Mouse (Mus musculus): ENCODE data around the gene Abr.

Abr gene

GRCm38 (mm10) chr11:76489407-76489806 is 132.7 kb downstream of the Abr start:
- DNase-seq = no peak

- no peak for DNase-seq
Measured at GRCm38 (mm10) chr11:76487024-76487423, 135.1 kb downstream of the Abr start.

DNA sequence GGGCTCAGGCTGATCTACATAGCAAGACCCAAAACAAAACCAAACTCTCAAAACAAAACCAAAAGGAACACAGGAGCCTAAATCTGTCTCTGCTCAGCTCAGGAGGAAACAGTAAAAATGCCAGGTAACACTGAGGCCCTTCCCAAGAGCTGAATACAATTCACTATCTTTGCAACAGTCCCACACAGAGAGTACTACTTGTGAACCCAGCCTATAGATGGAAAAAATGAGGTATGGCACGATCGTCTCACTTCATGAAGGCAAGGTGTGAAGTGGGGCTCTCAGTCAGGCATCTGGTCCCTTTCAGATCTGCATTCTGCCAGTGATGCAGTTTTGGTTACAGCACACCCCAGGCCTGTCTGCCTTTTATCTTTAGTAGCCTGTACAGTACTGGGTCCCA is 138.1 kb downstream of the Abr start:
- no peak for DNase-seq

DNA sequence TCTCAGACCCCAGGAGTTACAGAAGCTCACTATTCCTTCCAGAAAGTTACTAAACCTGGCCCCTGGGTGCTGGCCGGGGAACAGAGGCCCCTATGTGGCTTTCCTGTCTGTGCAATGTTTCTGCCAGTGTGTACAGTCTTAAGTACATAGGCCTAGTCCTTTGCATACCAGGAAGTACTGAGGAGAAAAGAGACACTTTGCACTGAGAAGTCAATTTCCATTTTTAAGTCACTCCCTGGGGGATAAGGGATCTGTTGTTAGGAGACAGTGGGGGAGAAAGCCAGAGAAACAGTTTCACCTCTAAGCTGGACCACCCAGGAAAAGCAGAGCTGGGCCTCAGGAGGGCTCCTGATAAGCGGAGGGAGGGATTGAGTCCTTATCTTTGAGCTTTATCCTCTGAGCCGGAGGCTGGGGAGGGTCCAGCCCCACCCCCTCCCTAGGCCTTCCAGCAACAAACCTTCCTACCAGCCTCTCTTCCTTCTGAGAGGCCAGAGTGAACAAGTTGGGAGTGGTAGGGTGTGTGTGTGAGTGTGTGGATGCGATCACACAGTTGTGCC is 138.9 kb downstream of the Abr start:
- DNase-seq = no peak

- DNase-seq = no peak
Measured at GRCm38 (mm10) chr11:76482697-76483096, 139.4 kb downstream of the Abr start.

DNA sequence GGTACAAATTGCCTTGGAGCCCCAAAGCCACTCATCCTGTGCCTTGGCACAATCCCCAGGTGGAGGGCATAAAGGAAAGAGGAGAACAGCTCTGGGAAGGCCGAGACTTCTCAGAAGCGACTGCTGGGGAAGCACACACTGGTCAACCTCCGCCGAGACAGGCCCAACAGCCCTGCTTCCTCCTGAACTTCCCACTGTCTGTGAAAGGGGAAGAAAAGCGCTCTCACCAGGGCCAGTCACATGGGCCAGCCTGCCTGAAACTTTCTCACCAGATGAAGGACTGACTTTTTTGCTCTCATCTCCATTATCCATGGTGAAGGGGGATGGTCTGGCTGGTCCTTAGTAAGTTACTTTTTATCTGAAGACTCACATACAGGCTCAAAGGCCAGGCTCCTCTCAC is 139.9 kb downstream of the Abr start:
- no peak for DNase-seq

GRCm38 (mm10) chr11:76479729-76480128 is 142.4 kb downstream of the Abr start:
- peak; percentile 48 for DNase-seq

DNA sequence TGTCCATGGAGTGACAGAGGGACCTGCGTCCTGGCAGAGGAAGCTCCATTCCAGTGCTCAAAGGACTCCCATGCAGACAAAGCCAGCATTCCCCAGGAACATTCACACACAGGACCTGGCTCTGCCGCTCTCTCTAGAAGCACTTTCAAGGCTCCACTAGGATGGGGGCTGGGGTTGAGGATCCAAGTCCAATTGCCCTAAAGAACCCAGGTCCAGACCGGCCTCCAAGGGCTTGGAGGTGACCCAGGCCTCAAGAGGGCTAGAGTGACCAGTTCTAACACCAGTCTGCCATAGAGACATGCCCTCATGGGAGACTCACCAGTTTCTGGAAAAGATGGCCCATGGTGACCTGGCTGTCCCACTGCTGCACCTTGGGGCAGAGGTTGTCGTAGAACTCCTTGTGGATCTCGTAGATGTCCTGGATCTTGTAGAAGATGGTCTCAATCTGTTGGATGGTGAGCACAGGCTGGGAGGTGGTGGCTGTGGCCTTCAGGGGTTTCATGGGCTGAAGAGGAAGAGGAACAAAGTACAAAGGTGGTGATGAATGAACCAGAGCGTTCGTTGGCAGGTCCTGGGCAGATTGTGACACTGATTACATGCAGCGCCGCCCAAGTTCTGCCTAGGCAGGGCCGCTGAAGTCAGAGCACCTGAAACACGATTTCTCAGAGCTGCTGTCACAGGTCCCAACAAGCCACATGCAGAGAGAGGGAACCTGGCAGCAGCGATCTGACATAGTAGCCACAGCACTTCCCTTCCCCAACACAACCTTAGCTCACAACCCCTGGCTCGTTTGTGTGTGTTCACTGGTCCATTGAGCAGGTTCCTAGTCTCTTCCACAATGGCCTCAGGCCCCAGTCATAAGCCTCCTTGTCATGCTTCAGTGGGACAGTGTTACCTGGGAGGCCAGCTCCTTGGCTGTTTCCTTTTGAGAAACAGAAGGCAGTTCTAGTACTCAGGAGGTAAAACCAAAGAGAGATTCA is 143.1 kb downstream of the Abr start:
- peak; percentile 35 for DNase-seq

DNA sequence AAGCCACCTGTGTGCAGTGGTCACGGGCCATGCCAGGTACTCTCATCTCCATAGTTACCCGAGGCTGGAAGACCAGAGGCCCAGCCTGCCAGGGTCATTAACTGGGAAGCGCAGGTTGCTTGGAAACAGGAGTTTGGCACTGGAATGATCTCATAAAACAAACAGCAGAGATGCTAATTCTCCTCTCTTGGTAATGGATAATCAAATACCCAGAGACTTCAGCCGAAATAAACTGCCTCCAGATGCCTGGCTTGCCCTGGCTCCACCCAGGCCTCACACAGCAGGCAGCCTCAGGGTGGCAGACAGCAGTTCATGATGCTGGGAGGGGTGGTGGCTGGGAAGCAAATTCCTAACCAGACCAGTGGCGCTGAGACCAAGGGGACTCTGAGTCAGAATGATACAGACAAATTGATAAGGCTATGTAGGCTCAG is 145.0 kb downstream of the Abr start:
- no peak for DNase-seq

- DNase-seq = no peak
Measured at GRCm38 (mm10) chr11:76476376-76477094, 145.6 kb downstream of the Abr start.

GRCm38 (mm10) chr11:76472617-76473016 is 149.5 kb downstream of the Abr start:
- no peak for DNase-seq

DNA sequence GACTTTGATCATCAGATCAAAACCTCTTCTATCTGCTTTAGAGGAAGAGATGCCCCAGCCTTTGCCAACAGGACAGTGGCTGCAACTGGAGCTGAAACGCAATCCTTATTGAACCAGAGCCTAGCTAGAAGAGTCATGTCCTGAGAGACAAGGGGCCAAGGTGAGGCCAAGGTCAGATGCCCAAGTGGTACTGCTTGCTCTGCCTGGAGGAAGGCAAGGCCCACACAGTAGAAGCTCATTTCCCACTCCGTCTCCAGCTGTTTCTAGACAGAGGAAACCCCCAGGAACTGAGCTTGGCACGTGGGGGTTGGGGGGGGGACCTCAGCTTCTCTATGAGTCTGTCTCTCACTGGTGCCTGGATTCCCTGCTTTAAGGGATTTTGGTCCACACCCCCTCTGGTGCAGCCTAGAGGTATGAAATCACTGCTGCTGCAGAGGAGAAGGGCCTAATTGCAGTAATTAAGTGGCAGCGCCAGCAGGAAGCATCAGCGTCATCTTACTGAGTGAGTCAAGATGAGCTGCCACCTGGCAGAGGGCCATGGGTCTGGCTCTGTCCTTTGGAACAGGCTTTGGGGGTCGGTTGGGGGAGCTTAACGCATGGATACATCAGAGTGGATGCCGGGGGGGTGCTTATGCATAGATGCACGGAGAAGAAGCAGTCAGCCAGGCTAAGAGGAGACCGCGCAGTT is 152.7 kb downstream of the Abr start:
- DNase-seq = no peak

DNA sequence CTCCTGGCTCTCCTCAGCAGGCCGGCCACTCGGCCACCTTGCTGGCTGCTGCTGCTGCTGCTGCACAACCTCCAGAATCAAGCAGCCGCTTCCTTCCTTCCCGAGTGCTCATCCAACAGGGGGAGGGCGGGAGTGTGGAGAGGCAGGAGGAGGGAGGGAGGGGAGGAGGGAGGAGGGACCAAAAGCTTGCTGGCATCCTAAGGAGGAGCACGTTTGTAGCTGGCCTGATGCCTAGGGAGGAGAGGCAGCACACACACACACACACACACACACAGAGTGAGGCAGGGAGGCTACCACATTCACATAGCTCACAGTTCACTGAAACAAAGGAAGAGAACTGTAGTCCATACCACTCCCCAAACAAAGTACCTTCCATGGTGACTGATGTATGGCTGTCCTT is 153.8 kb downstream of the Abr start:
- no peak for DNase-seq

- DNase-seq = no peak
Measured at GRCm38 (mm10) chr11:76467487-76468005, 154.6 kb downstream of the Abr start.

DNA sequence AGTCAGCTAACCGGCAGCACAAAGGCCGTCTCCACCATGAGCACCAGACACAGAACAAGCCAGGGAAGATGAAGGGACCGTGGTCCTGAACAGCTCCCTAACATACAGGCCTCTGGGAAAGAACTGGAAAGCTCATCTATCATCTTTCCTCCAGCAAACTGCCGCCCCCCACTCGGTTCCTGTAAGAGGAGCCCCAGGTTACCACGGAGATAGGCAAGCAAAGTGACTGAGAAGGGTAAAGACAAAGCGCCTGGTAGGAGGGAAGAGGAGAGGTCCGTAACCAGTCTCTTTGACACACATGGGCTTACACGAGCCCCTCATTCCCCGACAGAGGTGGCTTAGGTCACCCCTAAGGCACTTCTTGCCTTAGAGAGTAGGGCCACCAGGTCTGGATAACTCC is 155.0 kb downstream of the Abr start:
- no peak for DNase-seq

- no peak for DNase-seq
Measured at GRCm38 (mm10) chr11:76465879-76466278, 156.2 kb downstream of the Abr start.

- no peak for DNase-seq
Measured at GRCm38 (mm10) chr11:76461696-76462095, 160.4 kb downstream of the Abr start.

GRCm38 (mm10) chr11:76461201-76461600 is 160.9 kb downstream of the Abr start:
- DNase-seq = peak; percentile 65

DNA sequence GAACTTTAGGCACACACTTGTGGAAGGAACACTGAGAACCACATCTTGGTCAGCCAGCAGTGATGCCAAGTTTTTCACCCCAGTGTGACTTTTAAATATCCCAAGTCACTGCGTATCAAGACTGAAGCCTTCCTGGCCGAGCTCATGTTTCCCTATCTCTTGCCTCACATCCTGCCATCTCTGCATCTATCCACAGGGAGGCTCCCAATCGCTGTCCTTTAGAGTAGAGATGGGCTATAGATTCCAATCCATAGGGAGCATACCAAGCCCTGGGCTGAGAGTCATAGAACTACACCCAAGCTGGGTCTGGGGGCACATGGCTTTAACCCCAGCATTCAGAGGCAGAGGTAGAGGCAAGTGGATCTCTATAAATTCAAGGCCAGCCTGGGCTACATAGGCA is 162.6 kb downstream of the Abr start:
- DNase-seq = no peak

GRCm38 (mm10) chr11:76458730-76459129 is 163.4 kb downstream of the Abr start:
- DNase-seq = no peak

GRCm38 (mm10) chr11:76456897-76457296 is 165.2 kb downstream of the Abr start:
- peak; percentile 41 for DNase-seq

- peak; percentile 93 for DNase-seq
Measured at GRCm38 (mm10) chr11:76456233-76456632, 165.9 kb downstream of the Abr start.

DNA sequence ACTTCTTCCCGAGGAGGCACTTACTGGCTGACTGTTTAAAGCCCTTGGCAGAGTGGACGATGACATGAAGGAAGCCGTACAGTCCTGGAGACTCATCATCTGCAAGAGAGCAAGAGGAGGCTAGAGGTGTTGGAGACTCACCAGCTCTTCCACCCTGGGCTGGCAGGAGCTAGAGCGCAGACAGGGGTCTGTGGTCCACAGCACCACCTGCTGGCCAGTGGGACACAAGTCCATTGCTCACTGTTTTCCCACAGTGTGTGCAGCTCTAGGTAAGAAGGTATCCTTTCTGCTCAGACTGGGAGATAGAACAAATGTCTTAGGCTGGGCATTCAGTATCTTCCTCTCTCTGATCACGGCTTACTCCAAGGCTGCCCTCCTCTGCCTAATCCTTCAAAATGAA is 167.6 kb downstream of the Abr start:
- peak; percentile 76 for DNase-seq
